Mouse (Mus musculus) MEL (cell line): ENCODE measurements around the gene Aqp11. TPM values are rescaled to one million over a fixed set of nuclear protein-coding genes. Genes with fewer than 3 reads are reported as not detected.

Source experiments
- DNase-seq: peaks from one replicate; pipeline ENCODE4 v3.0.0; 2011; ENCODE audit warnings: low read depth, low spot score
- H3K27ac ChIP-seq: 2 replicates; pipeline ENCODE4 v1.5.1; 2012; ENCODE audit warnings: low read depth, mild to moderate bottlenecking, control low read depth, low read length, moderate library complexity; ENCODE audit not compliant: control insufficient read depth
- H3K27me3 ChIP-seq, 2 experiments: fragments of 150-350 bp in 1 of 2; sonication (generic) in 1 of 2; 2 replicates each; pipeline ENCODE4 v1.6.1; 2012; ENCODE audit warnings: low read length in 2 of 2, mild to moderate bottlenecking in 2 of 2, improper control_type of control experiment in 1 of 2, moderate library complexity in 1 of 2; ENCODE audit not compliant: insufficient read depth in 2 of 2, control insufficient read depth in 1 of 2
- H3K36me3 ChIP-seq, 2 experiments: 2 replicates each; pipeline ENCODE4 v1.6.1; 2012 to 2014; ENCODE audit warnings: low read length in 2 of 2, improper control_type of control experiment in 1 of 2, inconsistent platforms in 1 of 2, mild to moderate bottlenecking in 1 of 2; ENCODE audit not compliant: insufficient read depth in 2 of 2, control insufficient read depth in 1 of 2
- H3K4me1 ChIP-seq, 2 experiments: fragments of 150-350 bp in 1 of 2; sonication (generic) in 1 of 2; 2 replicates each; pipeline ENCODE4 v1.6.1; 2012; ENCODE audit warnings: low read length in 2 of 2, improper control_type of control experiment in 1 of 2, mild to moderate bottlenecking in 1 of 2; ENCODE audit not compliant: insufficient read depth in 2 of 2, control insufficient read depth in 1 of 2
- H3K4me3 ChIP-seq, 2 experiments: fragments of 150-350 bp in 1 of 2; sonication (generic) in 1 of 2; 2 replicates each; pipeline ENCODE4 v1.5.1; 2012; ENCODE audit warnings: low read depth in 2 of 2, low read length in 2 of 2, mild to moderate bottlenecking in 2 of 2, moderate library complexity in 2 of 2, control low read depth in 1 of 2, improper control_type of control experiment in 1 of 2; ENCODE audit not compliant: control insufficient read depth in 1 of 2, insufficient read depth in 1 of 2
- H3K79me2 ChIP-seq: 2 replicates; pipeline ENCODE4 v1.6.1; 2012; ENCODE audit warnings: mild to moderate bottlenecking, low read length, moderate library complexity; ENCODE audit not compliant: control insufficient read depth, poor library complexity, insufficient read depth
- H3K9ac ChIP-seq: 2 replicates; pipeline ENCODE4 v1.6.1; 2012; ENCODE audit warnings: low read depth, mild to moderate bottlenecking, control low read depth, low read length, moderate library complexity; ENCODE audit not compliant: control insufficient read depth, poor library complexity, severe bottlenecking
- H3K9me3 ChIP-seq: fragments of 150-350 bp; sonication (generic); replicated peaks from 2 replicates; pipeline ENCODE4 v1.6.1; 2012; ENCODE audit warnings: mild to moderate bottlenecking, low read length, improper control_type of control experiment, moderate library complexity; ENCODE audit not compliant: insufficient read depth
- BHLHE40 ChIP-seq: IDR thresholded peaks from 2 replicates; pipeline ENCODE4 v1.6.1; 2012; ENCODE audit warnings: low read depth, mild to moderate bottlenecking, inconsistent platforms, low read length, improper control_type of control experiment, borderline replicate concordance
- CHD1 ChIP-seq: IDR thresholded peaks from 2 replicates; pipeline ENCODE4 v1.6.1; 2012; ENCODE audit warnings: low read depth, mild to moderate bottlenecking, inconsistent platforms, low read length, improper control_type of control experiment
- E2F4 ChIP-seq: IDR thresholded peaks from 2 replicates; pipeline ENCODE4 v1.6.1; 2011; ENCODE audit warnings: low read depth, low read length, improper control_type of control experiment, borderline replicate concordance
- ELF1 ChIP-seq: IDR thresholded peaks from 2 replicates; pipeline ENCODE4 v1.6.1; 2014; ENCODE audit warnings: low read depth, mild to moderate bottlenecking, inconsistent platforms, low read length, improper control_type of control experiment, moderate library complexity
- EP300 ChIP-seq, 2 experiments: IDR thresholded peaks; 2 replicates each; pipeline ENCODE4 v1.6.1; 2011; ENCODE audit warnings: improper control_type of control experiment in 2 of 2, low read length in 2 of 2, low read depth in 1 of 2, mild to moderate bottlenecking in 1 of 2
- GABPA ChIP-seq: IDR thresholded peaks from 2 replicates; pipeline ENCODE4 v1.6.1; 2012; ENCODE audit warnings: low read depth, mild to moderate bottlenecking, inconsistent platforms, low read length, improper control_type of control experiment, moderate library complexity
- GATA1 ChIP-seq: IDR thresholded peaks from 2 replicates; pipeline ENCODE4 v1.6.1; 2011; ENCODE audit warnings: low read depth, low read length, improper control_type of control experiment
- HCFC1 ChIP-seq: IDR thresholded peaks from 2 replicates; pipeline ENCODE4 v1.6.1; 2012; ENCODE audit warnings: low read depth, mild to moderate bottlenecking, inconsistent platforms, low read length, improper control_type of control experiment, moderate library complexity
- MAZ ChIP-seq: IDR thresholded peaks from 2 replicates; pipeline ENCODE4 v1.6.1; 2012; ENCODE audit warnings: low read depth, mild to moderate bottlenecking, inconsistent platforms, low read length, improper control_type of control experiment
- MEF2A ChIP-seq: IDR thresholded peaks from 2 replicates; pipeline ENCODE4 v1.6.1; 2014; ENCODE audit warnings: low read depth, mild to moderate bottlenecking, inconsistent platforms, low read length, improper control_type of control experiment; ENCODE audit not compliant: poor library complexity, insufficient replicate concordance, severe bottlenecking; ENCODE audit errors: extremely low read depth
- MXI1 ChIP-seq: IDR thresholded peaks from 2 replicates; pipeline ENCODE4 v1.6.1; 2011; ENCODE audit warnings: mild to moderate bottlenecking, low read depth, low read length, improper control_type of control experiment
- MYB ChIP-seq: IDR thresholded peaks from 2 replicates; pipeline ENCODE4 v1.6.1; 2011; ENCODE audit warnings: mild to moderate bottlenecking, low read depth, low read length, improper control_type of control experiment
- POLR2A ChIP-seq, 2 experiments: IDR thresholded peaks; 2 replicates each; pipeline ENCODE4 v1.6.1; 2011 to 2012; ENCODE audit warnings: low read length in 2 of 2, mild to moderate bottlenecking in 2 of 2, control low read depth in 1 of 2, improper control_type of control experiment in 1 of 2, low read depth in 1 of 2, moderate library complexity in 1 of 2; ENCODE audit not compliant: control insufficient read depth in 1 of 2, insufficient read depth in 1 of 2, poor library complexity in 1 of 2
- SIN3A ChIP-seq: IDR thresholded peaks from 2 replicates; pipeline ENCODE4 v1.6.1; 2012; ENCODE audit warnings: low read length, improper control_type of control experiment, inconsistent platforms
- SMC3 ChIP-seq: IDR thresholded peaks from 2 replicates; pipeline ENCODE4 v1.6.1; 2011; ENCODE audit warnings: low read depth, low read length, improper control_type of control experiment
- UBTF ChIP-seq: IDR thresholded peaks from 2 replicates; pipeline ENCODE4 v1.6.1; 2012; ENCODE audit warnings: low read depth, mild to moderate bottlenecking, inconsistent platforms, low read length, improper control_type of control experiment, moderate library complexity, borderline replicate concordance; ENCODE audit not compliant: insufficient read depth
- USF2 ChIP-seq, 2 experiments: IDR thresholded peaks; 2 replicates each; pipeline ENCODE4 v1.6.1; 2011 to 2012; ENCODE audit warnings: improper control_type of control experiment in 2 of 2, low read length in 2 of 2, borderline replicate concordance in 1 of 2, inconsistent platforms in 1 of 2, low read depth in 1 of 2, mild to moderate bottlenecking in 1 of 2; ENCODE audit not compliant: insufficient read depth in 1 of 2
- ZMIZ1 ChIP-seq: IDR thresholded peaks from 2 replicates; pipeline ENCODE4 v1.6.1; 2012; ENCODE audit warnings: low read depth, mild to moderate bottlenecking, inconsistent platforms, low read length, improper control_type of control experiment, moderate library complexity
- polyA plus RNA-seq, 2 experiments: library from polyadenylated mRNA; stranded (reverse) in 1 of 2; unstranded in 1 of 2; fragments of >175 nt in 1 of 2; fragments of >200 nt in 1 of 2; gene quantifications; 2 replicates each; pipeline versions ENCODE4 v1.2.1 to v1.2.4; 2012; ENCODE audit warnings: low replicate concordance in 2 of 2, low read depth in 1 of 2; ENCODE audit not compliant: insufficient read length in 2 of 2, insufficient read depth in 1 of 2, missing spikeins in 1 of 2
- total RNA-seq: library from RNA; depleted of rRNA; stranded (reverse); fragments of 300-350 nt; gene quantifications from 2 replicates; pipeline ENCODE4 v1.2.3, GENCODE M21; 2012

Aqp11 gene
- total and polyA plus RNA-seq, 3 experiments, result 0.89 to 3.9 TPM; not detected in 1

- no peak for DNase-seq
- Histone ChIP-seq H3K9me3 (no peaks in the 10 kb centered on the region), H3K4me3 (no peak overlapping the region), H3K79me2 (no peaks in the 10 kb centered on the region), H3K36me3 (peaks cover 0 to 11% of the 10 kb centered on the region in 2 experiments; a peak in 2 of 4 replicates), H3K27ac (no peak overlapping the region), H3K27me3 (no peaks in the 10 kb centered on the region; a peak in 1 of 4 replicates), H3K4me1 (peaks cover 3 to 9% of the 10 kb centered on the region in 2 experiments; a peak in 3 of 4 replicates), H3K9ac (no peak overlapping the region)
- TF ChIP-seq E2F4 (no peak), MEF2A (no peak), SMC3 (no peak), GATA1 (no peak), MXI1 (no peak), ZMIZ1 (no peak), GABPA (no peak), BHLHE40 (no peak), ELF1 (no peak), MAZ (no peak), POLR2A (IDR thresholded peaks at IDR 0.05; ENCODE audit: control insufficient read depth in 1 of 2, insufficient read depth in 1 of 2, low read depth in 1 of 2, low read length in 2 of 2, poor library complexity in 1 of 2) (no peak), SIN3A (no peak)
These were observed 39.1 kb upstream of the Aqp11 start for GRCm38 (mm10) chr7:97777191-97777590.

GRCm38 (mm10) chr7:97775923-97776322, 37.8 kb upstream of the Aqp11 start:
- H3K79me2 ChIP-seq, result no peaks in the 10 kb centered on the region
- DNase-seq, result no peak
- no peaks in the 10 kb centered on the region; a peak in 1 of 4 replicates for H3K27me3 ChIP-seq
- no peak overlapping the region for H3K4me3 ChIP-seq
- no peak overlapping the region for H3K9ac ChIP-seq
- no peak overlapping the region for H3K27ac ChIP-seq
- no peaks in the 10 kb centered on the region for H3K36me3 ChIP-seq
- TF ChIP-seq MYB (no peak), CHD1 (no peak), EP300 (IDR thresholded peaks at IDR 0.05; ENCODE audit: low read depth in 1 of 2, low read length in 2 of 2) (no peak), BHLHE40 (no peak), UBTF (no peak), USF2 (IDR thresholded peaks at IDR 0.05; ENCODE audit: borderline replicate concordance in 1 of 2, insufficient read depth in 1 of 2, low read depth in 1 of 2, low read length in 2 of 2) (no peak), HCFC1 (no peak)
- H3K9me3 ChIP-seq, result no peaks in the 10 kb centered on the region
- H3K4me1 ChIP-seq, result peaks cover 0 to under 1% of the 10 kb centered on the region in 2 experiments; a peak in 1 of 4 replicates
